Mouse (Mus musculus) forebrain, postnatal 0 days (tissue): ENCODE results near the gene Psmd5. TPM values are rescaled to one million over a fixed set of nuclear protein-coding genes. Genes with fewer than 3 reads are reported as not detected.
"Not testable (repeated sequence)": the region's sequence is repeated elsewhere in the genome, so short reads cannot be mapped to it uniquely, and the experiment has no call there.

Experiments used
- ATAC-seq: fragments of 200-750 bp; cut with Nextera tagmentation; 2 replicates; pipeline ENCODE4 v1.8.0; 2017; ENCODE audit warnings: mild to moderate bottlenecking, moderate library complexity
- DNase-seq: peaks from one replicate; pipeline ENCODE4 v3.0.0-alpha.2; 2015
- H3K27ac ChIP-seq: fragments of 300-500 bp; sonication (generic); 2 replicates; pipeline ENCODE4 v1.5.1; 2014; ENCODE audit warnings: low read depth, mild to moderate bottlenecking, antibody characterized with exemption, low read length, moderate library complexity, mixed read lengths
- H3K27me3 ChIP-seq: fragments of 300-500 bp; sonication (generic); 2 replicates; pipeline ENCODE4 v1.6.1; 2014; ENCODE audit warnings: mild to moderate bottlenecking, low read length, mixed read lengths; ENCODE audit not compliant: insufficient read depth
- H3K36me3 ChIP-seq: fragments of 300-500 bp; sonication (generic); 2 replicates; pipeline ENCODE4 v1.6.1; 2014; ENCODE audit warnings: mild to moderate bottlenecking, moderate library complexity; ENCODE audit not compliant: insufficient read depth
- H3K4me1 ChIP-seq: fragments of 300-500 bp; sonication (generic); 2 replicates; pipeline ENCODE4 v1.6.1; 2014; ENCODE audit warnings: antibody characterized with exemption; ENCODE audit not compliant: insufficient read depth
- H3K4me2 ChIP-seq: fragments of 300-500 bp; sonication (generic); 2 replicates; pipeline ENCODE4 v1.6.1; 2014; ENCODE audit warnings: low read depth, mild to moderate bottlenecking, moderate library complexity
- H3K4me3 ChIP-seq: fragments of 300-500 bp; sonication (generic); 2 replicates; pipeline ENCODE4 v1.5.1; 2014; ENCODE audit warnings: low read depth, low read length, mixed read lengths
- H3K9ac ChIP-seq: fragments of 300-500 bp; sonication (generic); 2 replicates; pipeline ENCODE4 v1.6.1; 2014; ENCODE audit warnings: mild to moderate bottlenecking
- H3K9me3 ChIP-seq: fragments of 300-500 bp; sonication (generic); 2 replicates; pipeline ENCODE4 v1.6.1; 2016; ENCODE audit warnings: low read length
- CTCF ChIP-seq: sonication (generic); IDR thresholded peaks from 2 replicates; pipeline ENCODE4 v1.5.1; 2016; ENCODE audit warnings: antibody characterized with exemption, control low read depth, low read depth
- WGBS: fragments of 180-500 bp; shearing (Covaris S2); extraction: QIAGEN DNeasy Blood & Tissue Kit; methylation state at CpG from one replicate; pipeline ENCODE4 v1.1.7; 2014; 5-methylcytosine and 5-hydroxymethylcytosine counted together
- polyA plus RNA-seq: library from polyadenylated mRNA; unstranded; fragments of >200 nt; fragmentation: Nextera tagmentation; extraction: Ambion mirVana; gene quantifications from 2 replicates; pipeline ENCODE4 v1.2.1, GENCODE M21; 2015
- total RNA-seq: library from RNA; depleted of rRNA; stranded (reverse); fragments of >200 nt; gene quantifications from 2 replicates; pipeline ENCODE4 v1.2.3, GENCODE M21; 2014

Psmd5 gene
- total and polyA plus RNA-seq, 2 experiments from 2014 or later: 43.3 to 85.2 TPM

GRCm38 (mm10) chr2:34843211-34843939 lies 31.4 kb downstream of the Psmd5 start:
- Histone ChIP-seq H3K4me1 (no peaks in the 10 kb centered on the region), H3K36me3 (no peaks in the 10 kb centered on the region), H3K27me3 (no peaks in the 10 kb centered on the region), H3K4me2 (no peak overlapping the region), H3K4me3 (no peak overlapping the region), H3K9ac (no peak overlapping the region), H3K9me3 (no peaks in the 10 kb centered on the region), H3K27ac (no peak overlapping the region)
- no peak for TF ChIP-seq CTCF
- DNase-seq (no peak), ATAC-seq (no peak)
- 84% methylated on average over 11 of the region's 11 CpGs for WGBS

- no peaks in the 10 kb centered on the region for H3K27me3 ChIP-seq
- no peak for TF ChIP-seq CTCF
- DNase-seq (peak; percentile 42), ATAC-seq (0 out of 2 replicates have a peak, but pooled peaks have one; percentile 20)
- no peak overlapping the region for H3K4me3 ChIP-seq
- no peaks in the 10 kb centered on the region for H3K9me3 ChIP-seq
- no peak overlapping the region for H3K9ac ChIP-seq
- no peaks in the 10 kb centered on the region for H3K36me3 ChIP-seq
- 90% methylated on average over 8 of the region's 8 CpGs for WGBS
- no peak overlapping the region for H3K27ac ChIP-seq
- H3K4me1 ChIP-seq: no peaks in the 10 kb centered on the region
- no peak overlapping the region for H3K4me2 ChIP-seq
These were observed 33.1 kb downstream of the Psmd5 start for GRCm38 (mm10) chr2:34841706-34842105.

- not testable (repeated sequence) for H3K9ac ChIP-seq, H3K9me3 ChIP-seq, DNase-seq, H3K4me2 ChIP-seq, H3K4me1 ChIP-seq, H3K4me3 ChIP-seq, ATAC-seq, H3K27me3 ChIP-seq, H3K27ac ChIP-seq, H3K36me3 ChIP-seq
- 79% methylated on average over 5 of the region's 5 CpGs for WGBS
These were observed 34.6 kb downstream of the Psmd5 start for GRCm38 (mm10) chr2:34840143-34840542.

GRCm38 (mm10) chr2:34835669-34836068 lies 39.1 kb downstream of the Psmd5 start:
- no peak overlapping the region for H3K27ac ChIP-seq
- WGBS: 69% methylated on average over 3 of the region's 3 CpGs

GRCm38 (mm10) chr2:34833624-34834023 lies 41.1 kb downstream of the Psmd5 start:
- H3K9ac ChIP-seq: no peak overlapping the region
- H3K4me1 ChIP-seq: no peaks in the 10 kb centered on the region
- ATAC-seq (no peak), DNase-seq (no peak)
- no peaks in the 10 kb centered on the region for H3K27me3 ChIP-seq
- 93% methylated on average over 17 of the region's 17 CpGs for WGBS
- H3K4me3 ChIP-seq: no peak overlapping the region
- H3K36me3 ChIP-seq: no peaks in the 10 kb centered on the region
- no peak for TF ChIP-seq CTCF
- H3K9me3 ChIP-seq: no peaks in the 10 kb centered on the region
- no peak overlapping the region for H3K27ac ChIP-seq
- no peak overlapping the region for H3K4me2 ChIP-seq

More at GRCm38 (mm10) chr2:34835669-34836068, 39.1 kb downstream of the Psmd5 start:
- no peak for ATAC-seq
- Histone ChIP-seq H3K27me3 (no peaks in the 10 kb centered on the region), H3K4me2 (no peak overlapping the region), H3K4me3 (no peak overlapping the region), H3K9me3 (no peaks in the 10 kb centered on the region), H3K9ac (no peak overlapping the region), H3K4me1 (no peaks in the 10 kb centered on the region), H3K36me3 (no peaks in the 10 kb centered on the region)
- no peak for TF ChIP-seq CTCF
- no peak for DNase-seq

GRCm38 (mm10) chr2:34832766-34833457 lies 41.9 kb downstream of the Psmd5 start, which contains the start of gene Gm34653:
TSS of gene Gm34653 (plus strand) at chr2:34833007.
- not testable (repeated sequence) for H3K4me2 ChIP-seq, H3K27me3 ChIP-seq, DNase-seq, ATAC-seq, H3K36me3 ChIP-seq, H3K9me3 ChIP-seq, H3K4me1 ChIP-seq, H3K27ac ChIP-seq, H3K9ac ChIP-seq, H3K4me3 ChIP-seq
- 72% methylated on average over 11 of the region's 11 CpGs for WGBS

GRCm38 (mm10) chr2:34830066-34830465 lies 44.7 kb downstream of the Psmd5 start:
- not testable (repeated sequence) for H3K36me3 ChIP-seq, H3K4me2 ChIP-seq, DNase-seq, ATAC-seq, H3K9me3 ChIP-seq, H3K4me1 ChIP-seq, H3K27ac ChIP-seq, H3K27me3 ChIP-seq, H3K9ac ChIP-seq, H3K4me3 ChIP-seq
- WGBS: 96% methylated on average over 17 of the region's 17 CpGs
